Mouse (Mus musculus) CH12.LX (cell line): Measurements from ENCODE around the gene Fam229b. TPM values are rescaled to one million over a fixed set of nuclear protein-coding genes. Genes with fewer than 3 reads are reported as not detected.

Source experiments
- DNase-seq: peaks from one replicate; pipeline ENCODE4 v3.0.0-alpha.2; 2013; ENCODE audit errors: extremely low read depth
- H3K27ac ChIP-seq: 2 replicates; pipeline ENCODE4 v1.5.1; 2012; ENCODE audit warnings: low read depth, mild to moderate bottlenecking, control low read depth, moderate library complexity; ENCODE audit not compliant: insufficient read depth
- H3K27me3 ChIP-seq: replicated peaks from 2 replicates; pipeline ENCODE3; 2012; ENCODE audit warnings: inconsistent platforms
- H3K36me3 ChIP-seq, 2 experiments: replicated peaks in 1 of 2; 2 replicates each; pipeline versions ENCODE3 to v1.6.1; 2012; ENCODE audit warnings: inconsistent platforms in 1 of 2, low read length in 1 of 2, mild to moderate bottlenecking in 1 of 2, mixed read lengths in 1 of 2, moderate library complexity in 1 of 2; ENCODE audit not compliant: control insufficient read depth in 1 of 2, insufficient read depth in 1 of 2
- H3K4me1 ChIP-seq, 2 experiments: 2 replicates each; pipeline ENCODE4 v1.6.1; 2012; ENCODE audit warnings: inconsistent platforms in 1 of 2, moderate library complexity in 1 of 2; ENCODE audit not compliant: insufficient read depth in 2 of 2, control insufficient read depth in 1 of 2
- H3K4me2 ChIP-seq: 2 replicates; pipeline ENCODE4 v1.6.1; 2012; ENCODE audit warnings: low read depth, mild to moderate bottlenecking, control low read depth; ENCODE audit not compliant: poor library complexity, insufficient read depth, severe bottlenecking
- H3K4me3 ChIP-seq, 3 experiments: fragments of 150-350 bp in 1 of 3; sonication (generic) in 1 of 3; replicated peaks in 1 of 3; 2 replicates each; pipeline versions ENCODE3 to v1.5.1; 2011 to 2012; ENCODE audit warnings: low read depth in 2 of 3, low read length in 2 of 3, mild to moderate bottlenecking in 2 of 3, moderate library complexity in 2 of 3, control low read depth in 1 of 3, improper control_type of control experiment in 1 of 3, inconsistent platforms in 1 of 3, mixed read lengths in 1 of 3; ENCODE audit not compliant: poor library complexity in 1 of 3
- H3K79me2 ChIP-seq: replicated peaks from 2 replicates; pipeline ENCODE4 v1.6.1; 2012; ENCODE audit warnings: mild to moderate bottlenecking, moderate library complexity; ENCODE audit not compliant: control insufficient read depth, poor library complexity, insufficient read depth, severe bottlenecking; ENCODE audit errors: extremely low read depth
- H3K9ac ChIP-seq: 2 replicates; pipeline ENCODE4 v1.6.1; 2012; ENCODE audit warnings: low read depth, mild to moderate bottlenecking, control low read depth, moderate library complexity; ENCODE audit not compliant: insufficient read depth
- H3K9me3 ChIP-seq: replicated peaks from 2 replicates; pipeline ENCODE3; 2012; ENCODE audit warnings: low read length, inconsistent platforms, mixed read lengths
- CHD1 ChIP-seq: IDR thresholded peaks from 2 replicates; pipeline ENCODE4 v1.6.1; 2012; ENCODE audit warnings: low read depth, low read length, improper control_type of control experiment, inconsistent platforms
- CHD2 ChIP-seq: IDR thresholded peaks from 2 replicates; pipeline ENCODE4 v1.6.1; 2011; ENCODE audit warnings: low read length, improper control_type of control experiment
- CTCF ChIP-seq, 2 experiments: IDR thresholded peaks in 1 of 2; conservative IDR thresholded peaks in 1 of 2; 2 replicates each; pipeline ENCODE4 v1.5.1; 2011 to 2012; ENCODE audit warnings: low read depth in 2 of 2, low read length in 2 of 2, improper control_type of control experiment in 1 of 2, inconsistent platforms in 1 of 2, mild to moderate bottlenecking in 1 of 2, moderate library complexity in 1 of 2
- E2F4 ChIP-seq: IDR thresholded peaks from 2 replicates; pipeline ENCODE4 v1.6.1; 2011; ENCODE audit warnings: low read depth, low read length, improper control_type of control experiment; ENCODE audit not compliant: insufficient replicate concordance
- ELF1 ChIP-seq: IDR thresholded peaks from 2 replicates; pipeline ENCODE4 v1.6.1; 2014; ENCODE audit warnings: low read depth, mild to moderate bottlenecking, inconsistent platforms, low read length, improper control_type of control experiment
- ETS1 ChIP-seq: conservative IDR thresholded peaks from 2 replicates; pipeline ENCODE4 v1.6.1; 2012; ENCODE audit warnings: low read depth, mild to moderate bottlenecking, inconsistent platforms, low read length, improper control_type of control experiment, moderate library complexity
- GABPA ChIP-seq: IDR thresholded peaks from 2 replicates; pipeline ENCODE4 v1.6.1; 2012; ENCODE audit warnings: low read depth, low read length, improper control_type of control experiment, inconsistent platforms; ENCODE audit not compliant: insufficient replicate concordance
- HCFC1 ChIP-seq: IDR thresholded peaks from 2 replicates; pipeline ENCODE4 v1.6.1; 2012; ENCODE audit warnings: low read depth, mild to moderate bottlenecking, inconsistent platforms, low read length, improper control_type of control experiment
- JUN ChIP-seq: IDR thresholded peaks from 2 replicates; pipeline ENCODE4 v1.6.1; 2011; ENCODE audit warnings: low read depth, mild to moderate bottlenecking, low read length, improper control_type of control experiment, moderate library complexity; ENCODE audit not compliant: insufficient read depth
- MAFK ChIP-seq: IDR thresholded peaks from 2 replicates; pipeline ENCODE4 v1.6.1; 2011; ENCODE audit warnings: low read length, improper control_type of control experiment; ENCODE audit not compliant: insufficient replicate concordance
- MAX ChIP-seq: IDR thresholded peaks from 2 replicates; pipeline ENCODE4 v1.6.1; 2011; ENCODE audit warnings: low read length, improper control_type of control experiment
- MEF2A ChIP-seq: IDR thresholded peaks from 2 replicates; pipeline ENCODE4 v1.6.1; 2014; ENCODE audit warnings: low read depth, mild to moderate bottlenecking, inconsistent platforms, low read length, improper control_type of control experiment, borderline replicate concordance
- NRF1 ChIP-seq: IDR thresholded peaks from 2 replicates; pipeline ENCODE4 v1.6.1; 2014; ENCODE audit warnings: low read depth, mild to moderate bottlenecking, inconsistent platforms, low read length, improper control_type of control experiment, moderate library complexity
- POLR2A ChIP-seq: IDR thresholded peaks from 2 replicates; pipeline ENCODE4 v1.6.1; 2011; ENCODE audit warnings: low read depth, mild to moderate bottlenecking, improper control_type of control experiment, low read length
- POLR2AphosphoS2 ChIP-seq: IDR thresholded peaks from 2 replicates; pipeline ENCODE4 v1.6.1; 2011; ENCODE audit warnings: low read depth, low read length, improper control_type of control experiment
- RCOR1 ChIP-seq: conservative IDR thresholded peaks from 2 replicates; pipeline ENCODE4 v1.6.1; 2012; ENCODE audit warnings: low read depth, mild to moderate bottlenecking, inconsistent platforms, low read length, improper control_type of control experiment
- TBP ChIP-seq: conservative IDR thresholded peaks from 2 replicates; pipeline ENCODE4 v1.6.1; 2011; ENCODE audit warnings: low read depth, low read length, improper control_type of control experiment
- TCF12 ChIP-seq: IDR thresholded peaks from 2 replicates; pipeline ENCODE4 v1.6.1; 2014; ENCODE audit warnings: low read depth, mild to moderate bottlenecking, inconsistent platforms, low read length, improper control_type of control experiment
- ZC3H11A ChIP-seq: IDR thresholded peaks from 2 replicates; pipeline ENCODE4 v1.6.1; 2012; ENCODE audit warnings: low read depth, mild to moderate bottlenecking, inconsistent platforms, low read length, improper control_type of control experiment
- ZMIZ1 ChIP-seq: IDR thresholded peaks from 2 replicates; pipeline ENCODE4 v1.6.1; 2012; ENCODE audit warnings: low read depth, mild to moderate bottlenecking, inconsistent platforms, low read length, improper control_type of control experiment
- dilution Hi-C: fragments of 300-500 bp; cut with MboI; formaldehyde crosslinking; loops from 2 replicates; pipeline ENCODE4 v1.14.3; 2020; ENCODE audit warnings: low sequenced_read_pairs; ENCODE audit not compliant: extremely low pct_unique_long_range_greater_than_20kb, extremely low pct_ligation_motif_present
- in situ Hi-C: fragments of 300-500 bp; cut with MboI; formaldehyde crosslinking; loops from 3 replicates; pipeline ENCODE4 v1.14.3; 2019; ENCODE audit warnings: low sequenced_read_pairs, low pct_ligation_motif_present, low pct_unique_long_range_greater_than_20kb, mixed read lengths
- polyA plus RNA-seq: library from polyadenylated mRNA; unstranded; fragments of >175 nt; gene quantifications from 2 replicates; pipeline ENCODE4 v1.2.1, GENCODE M21; 2012; ENCODE audit warnings: low read depth; ENCODE audit not compliant: insufficient read length
- total RNA-seq, 2 experiments: library from RNA; depleted of rRNA; stranded (reverse); fragments of 300-350 nt in 1 of 2; fragments of >200 nt in 1 of 2; gene quantifications; 2 replicates each; pipeline ENCODE4 v1.2.3; 2012 to 2014

Fam229b gene
- total and polyA plus RNA-seq, 3 experiments = 6.9 to 17.3 (median 11.2) TPM

- in situ Hi-C loops = no loop called here
- dilution Hi-C loops = no loop called here
- Histone ChIP-seq H3K36me3 (no peaks in the 10 kb centered on the region), H3K9me3 (no peaks in the 10 kb centered on the region), H3K4me1 (peaks cover 0 to 5% of the 10 kb centered on the region in 2 experiments; a peak in 1 of 4 replicates), H3K9ac (no peak overlapping the region), H3K27ac (no peak overlapping the region), H3K79me2 (no peaks in the 10 kb centered on the region), H3K4me2 (peak overlapping the region; percentile 50; the same call in 1 of the 2 replicates)
- TF ChIP-seq ZC3H11A = no peak
- TF ChIP-seq ELF1 = peak; percentile 68
- TF ChIP-seq CTCF (conservative IDR thresholded peaks at IDR 0.05 in 1 of 2, IDR thresholded peaks at IDR 0.05 in 1 of 2; ENCODE audit: low read depth in 2 of 2, low read length in 2 of 2) = peak; percentile 60 to 67
- TF ChIP-seq CHD1 = no peak
- TF ChIP-seq, all 38 proteins: peak for 2
- Histone ChIP-seq H3K27me3 (no peaks in the 10 kb centered on the region), H3K4me3 (no peak overlapping the region)
- DNase-seq = peak; percentile 24
Observed at GRCm38 (mm10) chr10:39096981-39097380, 36.7 kb downstream of the Fam229b start.

GRCm38 (mm10) chr10:39072048-39072447, 61.7 kb downstream of the Fam229b start:
- no peaks in the 10 kb centered on the region for H3K27me3 ChIP-seq
- no peaks in the 10 kb centered on the region for H3K9me3 ChIP-seq
- dilution Hi-C loops (no loop called here), in situ Hi-C loops (no loop called here)
- H3K79me2 ChIP-seq = no peaks in the 10 kb centered on the region
- no peak for TF ChIP-seq RCOR1
- no peak for TF ChIP-seq POLR2A
- no peak for TF ChIP-seq ELF1
- no peak for TF ChIP-seq MEF2A
- TF ChIP-seq E2F4 = no peak
- no peak for TF ChIP-seq TBP
- no peak for TF ChIP-seq ZMIZ1
- TF ChIP-seq JUN = no peak
- no peak for TF ChIP-seq GABPA
- no peak for TF ChIP-seq CTCF (conservative IDR thresholded peaks at IDR 0.05 in 1 of 2, IDR thresholded peaks at IDR 0.05 in 1 of 2; ENCODE audit: low read depth in 2 of 2, low read length in 2 of 2)
- TF ChIP-seq ZC3H11A = no peak
- TF ChIP-seq MAFK = no peak
- no peak for TF ChIP-seq CHD1
- no peak for TF ChIP-seq NRF1
- no peak for TF ChIP-seq CHD2
- no peak for TF ChIP-seq TCF12
- no peak for TF ChIP-seq HCFC1
- no peak for TF ChIP-seq MAX
- TF ChIP-seq ETS1 = no peak
- no peak for TF ChIP-seq POLR2AphosphoS2
- no peak overlapping the region for H3K27ac ChIP-seq
- H3K9ac ChIP-seq = no peak overlapping the region
- DNase-seq = no peak
- H3K4me3 ChIP-seq = no peak overlapping the region
- H3K4me2 ChIP-seq = no peak overlapping the region
- H3K4me1 ChIP-seq = peaks cover 4 to 14% of the 10 kb centered on the region in 2 experiments; a peak in 3 of 4 replicates
- no peaks in the 10 kb centered on the region for H3K36me3 ChIP-seq

Other genes with a start within 250 kb of the Fam229b start
- gene Lama4, start 168.4 kb downstream of the Fam229b start, total RNA-seq (2012; rRNA removed) = 0.04 and 0.08 TPM in 2 replicates
- gene Lama4, start 168.4 kb downstream of the Fam229b start, total RNA-seq (2014; rRNA removed) = 0.18 and 0.19 TPM in 2 replicates
- gene Lama4, start 168.4 kb downstream of the Fam229b start, polyA plus RNA-seq = 0.37 and 0.50 TPM in 2 replicates
- 8.4 and 11.7 TPM in 2 replicates for gene Tube1, start 62 bp upstream of the Fam229b start, total RNA-seq (2012; rRNA removed)
- 16.1 and 16.7 TPM in 2 replicates for gene Tube1, start 62 bp upstream of the Fam229b start, total RNA-seq (2014; rRNA removed)
- 13.3 and 14.6 TPM in 2 replicates for gene Tube1, start 62 bp upstream of the Fam229b start, polyA plus RNA-seq
- gene Ccn6, start 29.9 kb upstream of the Fam229b start, total RNA-seq (2012; rRNA removed) = not detected in 2 replicates
- not detected in 2 replicates for gene Ccn6, start 29.9 kb upstream of the Fam229b start, total RNA-seq (2014; rRNA removed)
- gene Ccn6, start 29.9 kb upstream of the Fam229b start, polyA plus RNA-seq = 0.33 and 0.48 TPM in 2 replicates
- gene Fyn, start 234.9 kb upstream of the Fam229b start, total RNA-seq (2012; rRNA removed) = 9.5 and 14.9 TPM in 2 replicates
- gene Fyn, start 234.9 kb upstream of the Fam229b start, total RNA-seq (2014; rRNA removed) = 17.4 and 19.9 TPM in 2 replicates
- 42.4 and 43.9 TPM in 2 replicates for gene Fyn, start 234.9 kb upstream of the Fam229b start, polyA plus RNA-seq